Mouse (Mus musculus) brain, embryonic 14.5 days (tissue): ENCODE measurements around the gene Lsm12. TPM values are rescaled to one million over a fixed set of nuclear protein-coding genes. Genes with fewer than 3 reads are reported as not detected.

ENCODE experiments used
- DNase-seq: peaks from one replicate; pipeline ENCODE4 v3.0.0-alpha.2; 2011; ENCODE audit warnings: low read depth
- CTCF ChIP-seq: fragments of 200-500 bp; IDR thresholded peaks from 2 replicates; pipeline ENCODE4 v1.5.1; 2012; ENCODE audit warnings: inconsistent platforms, mild to moderate bottlenecking, moderate library complexity, borderline replicate concordance; ENCODE audit not compliant: insufficient read depth, insufficient read length; ENCODE audit errors: extremely low read depth
- POLR2A ChIP-seq: fragments of 200-500 bp; IDR thresholded peaks from 2 replicates; pipeline ENCODE4 v1.6.1; 2012; ENCODE audit warnings: mild to moderate bottlenecking, inconsistent platforms, borderline replicate concordance; ENCODE audit not compliant: poor library complexity, insufficient read depth, insufficient read length, severe bottlenecking; ENCODE audit errors: extremely low read depth
- polyA plus RNA-seq: library from polyadenylated mRNA; depleted of rRNA; stranded (reverse); fragments of >200 nt; gene quantifications from 2 replicates; pipeline ENCODE4 v1.2.3, GENCODE M21; 2012; rRNA removed

Gene Lsm12
- polyA plus RNA-seq, 1 experiment, result 47.6 TPM

- no peak for DNase-seq
- no peak for TF ChIP-seq POLR2A
- TF ChIP-seq CTCF, result no peak
These were observed 67.7 kb downstream of the Lsm12 start for GRCm38 (mm10) chr11:102117386-102117785.

GRCm38 (mm10) chr11:102116241-102116640 lies 68.9 kb downstream of the Lsm12 start:
- TF ChIP-seq CTCF (no peak), POLR2A (no peak)

More at GRCm38 (mm10) chr11:102116241-102116640, 68.9 kb downstream of the Lsm12 start:
- DNase-seq, result no peak

Other genes starting within 250 kb of the Lsm12 start
- 0.22 and 0.23 TPM in 2 replicates for gene Sost, start 218.3 kb downstream of the Lsm12 start, polyA plus RNA-seq
- gene Cfap97d1, start 201.0 kb downstream of the Lsm12 start, polyA plus RNA-seq, result not detected in 2 replicates
- gene Dusp3, start 198.3 kb downstream of the Lsm12 start, polyA plus RNA-seq, result 9.7 and 15.4 TPM in 2 replicates
- 50.9 and 55.3 TPM in 2 replicates for gene Mpp3, start 156.8 kb downstream of the Lsm12 start, polyA plus RNA-seq
- 0.11 and 0.15 TPM in 2 replicates for gene Cd300lg, start 143.8 kb downstream of the Lsm12 start, polyA plus RNA-seq
- gene Mpp2, start 96.8 kb downstream of the Lsm12 start, polyA plus RNA-seq, result 49.9 and 51.5 TPM in 2 replicates
- not detected in 2 replicates for gene Ppy, start 84.0 kb downstream of the Lsm12 start, polyA plus RNA-seq
- gene Pyy, start 77.5 kb downstream of the Lsm12 start, polyA plus RNA-seq, result 1.8 and 4.0 TPM in 2 replicates
- 0.04 and 0.05 TPM in 2 replicates for gene Nags, start 39.8 kb downstream of the Lsm12 start, polyA plus RNA-seq
- 36.3 and 38.6 TPM in 2 replicates for gene Tmem101, start 28.9 kb downstream of the Lsm12 start, polyA plus RNA-seq
- gene G6pc3, start 4.3 kb upstream of the Lsm12 start, polyA plus RNA-seq, result 56.9 and 67.0 TPM in 2 replicates
- 147 and 153 TPM in 2 replicates for gene Hdac5, start 44.9 kb upstream of the Lsm12 start, polyA plus RNA-seq
- gene BC030867, start 63.6 kb upstream of the Lsm12 start, polyA plus RNA-seq, result 5.0 and 8.2 TPM in 2 replicates
- 0.25 and 0.56 TPM in 2 replicates for gene Asb16, start 83.4 kb upstream of the Lsm12 start, polyA plus RNA-seq
- 74.7 and 88.3 TPM in 2 replicates for gene Tmub2, start 99.6 kb upstream of the Lsm12 start, polyA plus RNA-seq
- gene Atxn7l3, start 111.3 kb upstream of the Lsm12 start, polyA plus RNA-seq, result 116 and 130 TPM in 2 replicates
- gene Ubtf, start 134.4 kb upstream of the Lsm12 start, polyA plus RNA-seq, result 57.7 and 80.5 TPM in 2 replicates
- gene Slc4a1, start 180.9 kb upstream of the Lsm12 start, polyA plus RNA-seq, result 1.3 and 2.6 TPM in 2 replicates
- gene Rundc3a, start 208.1 kb upstream of the Lsm12 start, polyA plus RNA-seq, result 292 and 306 TPM in 2 replicates
- 122 and 129 TPM in 2 replicates for gene Slc25a39, start 222.7 kb upstream of the Lsm12 start, polyA plus RNA-seq
- gene Grn, start 245.0 kb upstream of the Lsm12 start, polyA plus RNA-seq, result 33.2 and 53.0 TPM in 2 replicates